Mouse (Mus musculus) monocyte, adult 5-6 weeks (primary cell): ENCODE data around the gene Snx18. TPM values are rescaled to one million over a fixed set of nuclear protein-coding genes. Genes with fewer than 3 reads are reported as not detected.

Experiments
- ATAC-seq: fragments of 153-309, 156-312 bp; replicated peaks from 2 replicates; pipeline ENCODE4 v1.8.0; 2017; ENCODE audit warnings: mild to moderate bottlenecking; ENCODE audit not compliant: low TSS enrichment, insufficient number of reproducible peaks, severe bottlenecking, poor library complexity, low FRiP score
- total RNA-seq: library from RNA; stranded (forward); fragments of 200-1000, 200-491, 200-594 nt; gene quantifications from 3 replicates; pipeline ENCODE4 v1.2.3, GENCODE M21; 2017

Gene Snx18
- total RNA-seq, 1 experiment from 2014 or later = 88.0 TPM

DNA sequence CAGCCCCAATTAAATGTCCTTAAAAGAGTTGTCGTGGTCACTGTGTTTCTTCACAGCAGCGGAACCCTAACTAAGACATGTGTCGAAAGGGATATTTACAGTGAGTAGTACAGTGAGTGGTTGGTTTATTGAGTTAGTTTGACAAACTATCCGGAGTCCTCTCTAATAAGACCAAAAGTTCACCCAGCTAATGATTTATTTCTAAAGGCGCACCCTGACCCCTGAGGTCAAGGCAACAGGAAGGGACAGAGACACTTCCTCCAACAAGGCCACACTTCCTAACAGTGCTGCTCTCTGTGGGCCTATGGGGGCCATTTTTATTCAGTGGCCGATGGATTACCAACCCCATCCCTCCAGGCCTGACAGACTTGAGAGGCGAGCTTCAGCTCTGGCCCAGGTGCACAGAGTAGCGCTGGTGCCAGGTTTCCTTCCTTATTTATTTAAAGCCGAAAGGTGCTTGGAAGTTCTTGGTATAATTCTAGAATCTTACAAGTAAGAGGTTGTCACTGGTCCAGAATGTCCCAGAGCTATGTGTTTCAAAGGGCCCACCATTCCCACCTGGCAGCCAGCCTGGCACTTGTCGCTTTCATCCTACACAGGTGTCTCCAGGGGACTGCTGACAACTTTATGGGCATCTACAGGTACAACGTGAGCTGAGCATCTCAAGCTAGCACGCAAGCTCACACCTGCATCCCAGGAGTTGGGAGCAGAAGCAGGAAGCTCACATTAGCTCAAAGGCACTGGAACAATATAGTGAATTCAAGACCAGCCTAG is 16.3 kb downstream of the Snx18 start:
- no peak for ATAC-seq

- peak; percentile 77 for ATAC-seq
Observed at GRCm38 (mm10) chr13:113600531-113601463, 17.6 kb downstream of the Snx18 start.

GRCm38 (mm10) chr13:113599701-113600530 is 18.4 kb downstream of the Snx18 start:
- no peak for ATAC-seq

DNA sequence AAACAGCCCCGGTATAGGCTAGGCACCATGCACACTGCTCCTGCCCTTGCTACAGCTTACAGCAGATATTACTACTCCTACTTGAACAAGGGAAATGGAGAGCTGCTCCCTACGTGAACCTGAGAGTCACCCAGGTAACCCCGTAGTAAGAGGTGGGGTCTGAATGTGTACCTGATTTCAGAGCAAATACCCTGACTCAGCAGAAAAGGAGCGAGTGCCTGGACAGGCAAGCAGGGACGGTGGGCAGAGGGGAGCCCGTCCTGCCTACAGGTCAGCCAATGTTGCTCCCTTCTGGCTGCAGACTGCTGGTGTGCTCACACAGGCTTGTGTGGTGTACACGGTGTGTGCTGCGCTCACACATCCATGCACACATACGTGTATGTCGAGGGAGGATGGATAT is 20.7 kb downstream of the Snx18 start:
- no peak for ATAC-seq

DNA sequence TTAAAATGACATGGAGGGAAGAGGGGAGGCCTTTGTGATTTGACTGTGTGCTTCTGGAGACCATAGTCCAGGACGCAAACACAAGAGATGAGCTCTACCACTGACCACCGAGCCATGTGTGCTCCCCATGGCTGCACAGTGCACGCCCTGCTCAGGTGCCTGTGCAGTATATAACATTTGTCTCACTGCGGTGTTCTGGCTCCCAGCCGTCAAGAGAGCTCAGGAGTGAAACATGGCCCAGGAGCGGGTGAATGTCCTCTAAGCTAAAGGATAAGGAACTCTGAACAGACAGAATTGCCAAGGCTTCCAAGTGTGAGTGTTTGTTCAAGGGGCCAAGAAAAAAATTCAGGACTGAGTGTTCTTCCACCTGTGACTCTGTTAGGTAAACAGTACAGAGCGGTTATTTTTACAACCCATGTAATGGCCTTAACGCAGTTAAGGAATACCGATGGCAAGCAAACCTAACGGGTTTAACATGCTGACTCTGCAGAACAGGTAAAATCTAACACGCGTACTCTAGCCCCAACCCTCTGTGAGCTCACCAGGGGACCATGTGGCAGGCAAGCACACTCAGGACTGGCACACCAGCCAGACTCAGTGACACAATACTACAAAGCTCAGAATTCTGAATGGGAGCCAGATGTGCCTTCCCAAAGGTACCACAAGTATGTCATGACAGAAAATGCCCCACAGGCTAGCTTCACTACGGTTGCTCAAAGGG is 21.4 kb downstream of the Snx18 start:
- ATAC-seq = no peak

DNA sequence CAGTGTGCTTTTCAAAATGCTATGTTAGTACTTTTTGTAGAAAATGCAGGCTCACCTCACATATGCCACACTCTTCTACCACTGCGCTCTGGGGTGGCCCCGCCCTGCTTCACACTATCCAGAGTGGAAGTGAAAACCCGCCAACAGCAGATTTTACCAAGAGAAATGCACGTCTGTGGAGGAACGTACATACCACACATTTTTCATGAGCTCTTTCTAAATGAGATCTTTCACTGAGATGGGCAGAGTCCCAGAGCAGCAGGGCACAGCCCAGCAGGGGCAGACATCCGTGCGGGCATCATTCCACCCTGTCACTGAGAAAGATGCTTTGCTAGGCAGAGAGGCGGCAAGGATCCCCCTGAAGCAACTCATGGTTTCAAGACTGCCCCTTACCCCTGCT is 22.4 kb downstream of the Snx18 start:
- peak; percentile 12; the same call in 1 of the 2 replicates for ATAC-seq

GRCm38 (mm10) chr13:113595219-113595618 is 23.1 kb downstream of the Snx18 start:
- ATAC-seq = no peak

GRCm38 (mm10) chr13:113594361-113594760 is 24.0 kb downstream of the Snx18 start:
- ATAC-seq = no peak

- no peak for ATAC-seq
Observed at GRCm38 (mm10) chr13:113593711-113594110, 24.7 kb downstream of the Snx18 start.

DNA sequence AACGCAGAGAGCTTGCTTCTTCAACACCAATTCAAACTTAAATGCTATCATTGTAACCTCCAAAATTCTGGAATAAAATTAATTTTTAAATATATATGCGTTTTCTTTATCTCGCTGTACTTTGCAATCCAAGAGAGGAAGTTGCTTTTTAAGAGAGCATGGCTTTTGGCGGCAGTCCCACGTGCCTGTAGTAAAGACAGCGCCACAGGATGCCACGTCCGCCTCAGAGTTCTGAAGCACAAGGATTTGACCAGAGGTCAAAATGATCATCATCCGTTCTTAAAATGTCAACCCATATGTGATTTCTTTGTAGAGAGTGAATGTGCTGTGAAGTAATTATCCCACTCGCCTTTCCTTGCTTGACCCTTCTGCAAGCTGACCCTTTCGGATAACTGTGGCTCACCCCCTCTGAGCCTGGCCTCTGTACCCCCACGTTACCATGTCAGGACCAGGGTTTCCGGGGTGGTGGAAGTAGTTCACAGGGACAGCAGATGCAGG is 25.6 kb downstream of the Snx18 start:
- ATAC-seq = no peak

- ATAC-seq = no peak
Observed at GRCm38 (mm10) chr13:113591336-113591735, 27.0 kb downstream of the Snx18 start.

DNA sequence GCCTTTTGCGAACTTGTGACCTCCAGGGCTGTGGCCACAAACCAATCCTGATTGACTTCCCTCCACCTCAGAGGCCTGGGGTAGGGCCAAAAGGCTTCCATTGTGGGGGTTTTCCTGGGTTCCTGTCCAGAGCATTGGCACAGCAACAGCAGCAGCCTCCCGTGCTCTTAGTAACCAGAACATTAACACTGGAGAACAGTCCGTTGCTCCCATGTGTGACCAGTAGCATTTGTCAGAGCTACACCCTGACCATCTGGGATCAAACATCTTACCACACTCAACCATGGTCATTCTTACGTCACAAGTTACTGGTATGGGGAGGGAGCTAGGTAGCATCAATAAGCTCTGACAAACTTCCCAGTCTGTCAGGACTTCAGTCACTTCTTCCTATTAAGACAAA is 28.1 kb downstream of the Snx18 start:
- peak; percentile 13; the same call in 1 of the 2 replicates for ATAC-seq

DNA sequence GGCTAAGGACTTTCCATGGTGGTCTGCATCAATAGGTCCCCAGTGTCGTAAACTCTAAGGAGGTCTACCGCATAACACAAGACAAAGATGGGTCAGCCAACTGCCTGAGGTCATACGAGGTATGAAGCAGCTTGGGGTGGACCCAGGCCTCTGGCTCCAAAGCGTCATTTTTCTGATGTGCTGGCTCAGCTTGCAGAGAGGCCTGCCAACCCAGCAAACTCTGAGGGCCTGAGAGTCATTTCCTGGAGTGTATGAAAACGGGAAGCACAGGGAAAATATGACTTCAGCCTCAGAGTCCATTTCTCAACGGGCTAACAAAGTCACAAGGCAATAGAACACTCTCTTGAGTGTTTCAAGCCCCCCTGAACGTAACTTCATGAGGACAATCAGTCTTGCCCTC is 28.9 kb downstream of the Snx18 start:
- ATAC-seq = peak; percentile 29; the same call in 1 of the 2 replicates

GRCm38 (mm10) chr13:113587200-113587936 is 31.0 kb downstream of the Snx18 start:
- no peak for ATAC-seq

- ATAC-seq = no peak
Observed at GRCm38 (mm10) chr13:113585606-113586005, 32.8 kb downstream of the Snx18 start.

- ATAC-seq = no peak
Observed at GRCm38 (mm10) chr13:113584431-113584830, 33.9 kb downstream of the Snx18 start.

DNA sequence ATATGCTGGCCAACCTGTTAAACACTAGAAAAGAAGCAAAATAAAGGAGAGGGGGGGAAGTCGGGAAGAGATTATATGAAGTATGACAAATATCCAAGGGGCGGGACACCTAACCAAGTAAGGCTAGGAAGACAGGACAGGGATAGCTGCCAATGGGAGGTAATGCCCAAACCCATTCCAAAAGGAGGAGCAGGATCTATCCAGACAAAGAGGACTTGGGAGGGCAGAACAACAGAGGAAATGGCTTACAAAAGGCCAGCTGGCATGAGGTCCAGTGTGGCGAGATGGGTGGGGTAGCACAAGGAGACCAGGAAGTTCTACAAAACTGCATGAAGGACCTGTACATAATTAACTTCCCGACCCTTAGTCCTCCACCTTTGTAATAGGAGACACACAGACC is 34.8 kb downstream of the Snx18 start:
- no peak for ATAC-seq
